Mouse (Mus musculus) spleen, adult 18-20 months (tissue): ENCODE results near the gene Bdnf.

ENCODE experiments used
- DNase-seq, 2 experiments: peaks; one replicate each; pipeline ENCODE4 v3.0.0; 2022; ENCODE audit warnings: mixed read lengths in 2 of 2

Gene Bdnf

GRCm38 (mm10) chr2:109706524-109706923 lies 32.0 kb downstream of the Bdnf start:
- DNase-seq: no peak

DNA sequence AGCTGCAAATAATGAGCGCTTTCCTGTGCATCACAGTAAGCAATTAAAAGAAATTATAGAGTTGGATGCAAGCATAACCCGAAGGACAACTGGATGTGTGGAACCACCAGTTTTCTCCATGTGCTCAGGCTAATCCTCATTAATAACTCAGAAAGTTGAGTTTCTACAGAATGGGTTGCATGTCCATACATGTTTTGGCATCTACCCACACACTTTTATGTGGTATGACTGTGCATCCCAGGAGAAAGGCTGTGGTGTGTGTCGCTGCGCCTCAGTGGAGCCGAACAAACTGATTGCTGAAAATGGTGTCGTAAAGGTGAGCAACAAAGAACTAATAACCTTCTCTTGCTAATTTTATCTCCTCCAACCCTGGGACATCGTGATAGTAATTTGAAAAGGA lies 34.8 kb downstream of the Bdnf start:
- DNase-seq: no peak

- DNase-seq: no peak
Observed at GRCm38 (mm10) chr2:109711049-109711448, 36.5 kb downstream of the Bdnf start.

- no peak for DNase-seq
Observed at GRCm38 (mm10) chr2:109725261-109725660, 50.8 kb downstream of the Bdnf start.

GRCm38 (mm10) chr2:109725831-109726230 lies 51.3 kb downstream of the Bdnf start:
- no peak for DNase-seq

DNA sequence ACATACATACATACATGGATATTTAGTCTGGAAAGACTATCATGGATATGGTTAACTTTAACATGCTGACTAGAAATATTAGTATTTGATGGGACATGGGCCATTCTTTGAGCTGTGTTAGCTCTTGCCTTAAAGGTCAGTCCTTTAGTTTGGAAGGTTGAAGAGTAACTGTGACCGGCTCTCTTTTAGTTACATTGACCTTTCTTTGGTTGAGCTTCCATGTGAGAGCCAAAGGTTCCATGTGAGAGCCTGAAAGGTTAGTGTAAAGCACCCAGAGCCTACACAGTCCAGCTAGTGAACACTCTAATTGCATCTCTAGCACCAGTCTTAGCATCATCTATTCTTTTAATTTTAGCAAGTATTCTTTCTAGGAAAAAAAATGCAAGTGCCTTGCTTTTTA lies 54.7 kb downstream of the Bdnf start:
- DNase-seq: no peak

DNA sequence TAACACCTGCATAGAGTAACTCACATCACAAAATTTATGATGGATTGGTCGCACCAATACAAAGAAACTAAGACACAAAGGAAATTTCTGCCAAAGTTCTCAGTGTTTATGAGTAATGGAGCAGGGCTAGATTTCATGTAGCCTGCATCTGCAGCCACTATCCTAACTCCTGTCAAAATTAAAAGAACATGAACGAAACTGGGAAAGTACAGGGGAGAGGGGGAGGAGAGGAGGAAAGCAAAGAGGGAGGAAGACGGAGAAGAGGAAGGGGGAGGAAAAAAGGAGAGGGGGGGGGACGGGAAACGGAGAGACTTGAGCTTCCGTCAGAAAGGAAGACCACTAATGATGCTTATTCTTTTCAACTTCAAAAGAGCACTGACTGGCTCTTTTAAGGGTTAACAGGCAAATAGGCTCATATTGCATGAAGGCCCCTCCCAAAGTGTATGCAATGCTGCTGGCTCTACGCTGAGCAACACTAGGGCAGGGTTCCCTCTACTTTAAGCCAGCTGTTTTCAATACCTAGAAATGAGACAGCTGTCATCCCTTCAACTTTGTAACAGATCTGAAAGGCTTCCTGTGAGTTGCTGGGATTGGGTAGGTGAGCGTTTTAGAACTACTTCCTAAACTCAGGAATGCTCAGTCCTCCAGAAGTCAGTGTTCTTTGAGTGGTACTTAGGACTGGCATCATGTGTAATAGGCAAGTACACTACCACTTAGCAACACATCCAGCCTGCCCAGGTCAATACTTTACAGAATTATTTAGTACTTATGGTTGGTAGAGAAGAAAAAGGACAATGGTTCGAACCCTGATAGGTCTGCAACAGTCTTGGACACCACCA lies 58.9 kb downstream of the Bdnf start:
- DNase-seq: no peak

- no peak for DNase-seq
Observed at GRCm38 (mm10) chr2:109734228-109734627, 59.7 kb downstream of the Bdnf start.

GRCm38 (mm10) chr2:109734666-109735065 lies 60.2 kb downstream of the Bdnf start:
- no peak for DNase-seq

- DNase-seq: no peak
Observed at GRCm38 (mm10) chr2:109735347-109735746, 60.8 kb downstream of the Bdnf start.

DNA sequence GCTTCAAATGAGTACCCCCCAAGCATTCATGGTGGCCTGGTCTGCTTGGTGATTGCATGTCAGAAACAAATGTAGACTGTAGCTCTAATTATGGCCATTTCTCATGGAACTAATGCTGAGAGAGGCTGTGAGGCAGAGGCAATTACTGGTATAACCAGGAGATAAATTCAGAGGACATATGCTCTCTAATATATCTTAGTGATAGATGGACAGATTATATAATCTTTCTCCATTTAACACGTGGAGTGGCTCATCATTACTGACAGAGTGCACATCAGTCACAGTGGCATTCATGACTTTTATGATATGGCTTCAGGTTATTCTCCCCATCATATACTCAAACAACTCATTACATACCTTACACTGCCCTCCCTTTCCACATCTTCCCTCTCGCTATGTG lies 61.8 kb downstream of the Bdnf start:
- no peak for DNase-seq

DNA sequence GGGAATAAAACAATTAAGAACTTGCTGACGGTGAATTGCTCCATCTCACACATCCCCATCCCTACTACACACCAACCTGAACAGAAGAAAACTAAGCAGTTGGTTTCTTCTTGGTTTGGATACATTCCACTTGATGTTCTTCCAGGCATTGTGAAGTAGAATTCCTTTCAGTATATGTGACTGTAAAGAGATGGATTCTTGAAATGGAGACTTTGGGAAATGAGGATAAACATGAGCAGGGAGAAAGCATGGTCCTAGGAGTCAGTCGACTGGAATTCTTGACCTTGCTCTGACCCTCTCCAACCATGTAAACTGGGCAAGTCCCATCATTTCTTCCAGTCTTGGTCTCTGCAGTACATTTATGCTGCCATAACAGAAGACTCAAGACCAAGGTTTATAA lies 63.8 kb downstream of the Bdnf start:
- DNase-seq: no peak

DNA sequence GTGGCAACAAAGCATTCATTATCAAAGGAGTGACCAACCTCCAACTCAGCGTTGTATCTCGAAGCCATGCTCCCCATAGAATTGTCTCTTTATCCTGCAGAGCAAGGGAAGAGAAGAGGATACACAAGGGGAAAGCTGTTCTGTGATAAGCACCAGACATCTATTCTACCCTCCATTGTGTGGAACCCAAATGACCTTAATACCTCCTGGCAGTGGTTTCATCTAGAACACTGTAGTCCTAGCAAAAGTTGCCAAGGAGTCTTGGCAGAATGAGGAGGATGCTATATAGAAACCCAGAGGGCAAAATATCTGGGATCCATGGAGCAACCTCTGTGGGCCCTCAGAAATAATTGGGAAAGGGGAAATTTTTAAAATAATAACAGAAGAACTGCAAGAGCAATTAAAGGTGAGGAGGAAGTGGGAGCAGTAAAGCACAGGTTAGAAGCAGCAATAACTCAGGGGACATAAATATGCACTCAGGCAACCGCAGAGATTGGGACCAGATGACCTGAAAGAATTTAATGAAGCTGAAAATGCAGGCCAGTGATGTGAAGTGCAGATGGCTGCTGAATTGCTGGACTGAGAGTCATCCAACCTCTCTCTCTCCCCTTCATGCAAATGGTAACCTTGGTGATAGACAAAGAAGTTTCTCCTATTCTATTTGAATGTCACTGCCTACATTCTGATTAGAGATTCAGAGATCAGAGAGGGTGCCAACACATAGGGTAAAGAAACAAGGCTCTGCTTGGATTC lies 68.9 kb downstream of the Bdnf start:
- no peak for DNase-seq

GRCm38 (mm10) chr2:109746223-109746622 lies 71.7 kb downstream of the Bdnf start:
- no peak for DNase-seq

- DNase-seq: no peak
Observed at GRCm38 (mm10) chr2:109748412-109748811, 73.9 kb downstream of the Bdnf start.

- DNase-seq: no peak
Observed at GRCm38 (mm10) chr2:109748815-109749214, 74.3 kb downstream of the Bdnf start.

DNA sequence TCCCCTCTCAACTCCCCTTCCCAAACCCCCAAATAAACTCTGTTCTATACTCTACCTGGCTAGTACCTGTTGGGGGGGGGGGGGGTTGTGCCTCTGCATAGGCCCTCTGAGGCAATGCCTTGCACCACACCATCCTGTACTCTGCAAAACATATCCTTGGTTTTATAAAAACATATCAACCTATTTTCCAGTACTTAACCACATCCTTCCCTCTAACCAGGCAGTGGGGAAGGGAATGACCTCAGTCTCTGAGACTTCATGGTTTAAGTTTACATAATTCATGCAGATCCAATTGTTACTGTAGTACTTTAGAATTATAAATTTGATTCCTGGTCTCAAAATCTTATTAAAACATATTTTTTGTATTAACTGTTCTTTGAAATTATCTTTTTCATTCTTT lies 75.5 kb downstream of the Bdnf start:
- no peak for DNase-seq

DNA sequence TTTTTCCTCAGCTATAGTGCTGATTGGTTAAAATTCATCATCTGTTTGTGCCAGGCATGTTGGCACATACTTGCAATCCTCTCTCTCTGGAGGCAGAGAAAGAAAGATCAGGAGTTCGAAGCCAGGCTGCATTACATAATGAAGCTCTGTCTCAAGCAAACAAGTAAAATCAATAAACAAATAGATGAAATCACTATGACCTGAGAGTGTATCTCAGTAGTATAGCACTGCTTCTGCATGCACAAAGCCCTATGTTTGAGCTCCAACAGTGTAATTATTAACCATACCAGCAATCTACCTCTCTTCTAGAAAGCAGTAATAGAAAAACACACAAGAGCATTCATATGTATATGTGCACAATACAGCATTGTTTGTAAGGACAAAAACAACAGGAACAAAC lies 76.0 kb downstream of the Bdnf start:
- DNase-seq: no peak

DNA sequence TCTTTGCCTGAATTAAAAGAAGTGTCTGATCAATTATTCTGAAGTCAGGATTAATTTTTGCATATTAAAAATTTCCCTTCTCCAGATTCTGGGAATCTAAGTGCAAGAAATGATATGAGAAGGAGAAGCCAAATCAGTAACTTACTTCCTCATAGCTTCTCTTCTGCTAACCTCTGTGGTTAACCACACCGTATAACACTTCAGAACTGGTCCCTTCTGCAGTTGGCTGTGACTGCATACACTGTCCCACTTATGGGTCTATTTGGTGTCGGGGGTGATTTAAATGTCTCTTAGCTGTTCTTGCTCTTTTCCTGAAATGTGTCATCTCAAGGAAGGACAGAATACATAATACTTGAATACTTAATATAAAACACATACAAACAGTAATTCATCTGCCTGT lies 81.8 kb downstream of the Bdnf start:
- DNase-seq: no peak

GRCm38 (mm10) chr2:109766772-109767171 lies 92.3 kb downstream of the Bdnf start:
- no peak for DNase-seq

GRCm38 (mm10) chr2:109768814-109769213 lies 94.3 kb downstream of the Bdnf start:
- no peak for DNase-seq

DNA sequence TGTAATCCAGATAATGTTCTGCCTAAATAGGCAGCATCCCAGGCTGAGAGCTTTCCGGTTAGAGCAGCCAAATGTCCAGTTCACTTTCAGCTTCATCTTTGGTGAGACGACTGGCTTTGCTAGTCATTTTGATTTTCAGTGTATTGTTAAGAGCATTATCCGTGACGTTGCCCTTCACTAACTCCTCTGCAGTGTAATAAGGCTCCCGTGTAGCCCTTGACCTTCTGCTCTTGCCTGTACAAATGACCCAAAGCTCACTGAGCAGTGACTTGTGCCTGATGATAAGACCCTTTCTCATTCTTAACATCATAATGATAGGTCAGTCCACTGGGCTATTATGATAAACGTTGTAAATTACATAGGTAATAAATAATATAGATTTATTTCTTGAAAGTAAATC lies 101.9 kb downstream of the Bdnf start:
- no peak for DNase-seq
